Mouse (Mus musculus): Measurements from ENCODE around the gene Tspear.

- TF ChIP-seq CTCF (IDR thresholded peaks at IDR 0.05; ENCODE audit: low read depth) (no peak), EP300 (optimal IDR thresholded peaks at IDR 0.05) (no peak)
Observed at GRCm38 (mm10) chr10:77677562-77677961, 8.8 kb upstream of the Tspear start.

Data from stomach, postnatal 0 days (tissue).